ENCODE assay signal across 10 mouse cellular contexts in the genomic region with DNA sequence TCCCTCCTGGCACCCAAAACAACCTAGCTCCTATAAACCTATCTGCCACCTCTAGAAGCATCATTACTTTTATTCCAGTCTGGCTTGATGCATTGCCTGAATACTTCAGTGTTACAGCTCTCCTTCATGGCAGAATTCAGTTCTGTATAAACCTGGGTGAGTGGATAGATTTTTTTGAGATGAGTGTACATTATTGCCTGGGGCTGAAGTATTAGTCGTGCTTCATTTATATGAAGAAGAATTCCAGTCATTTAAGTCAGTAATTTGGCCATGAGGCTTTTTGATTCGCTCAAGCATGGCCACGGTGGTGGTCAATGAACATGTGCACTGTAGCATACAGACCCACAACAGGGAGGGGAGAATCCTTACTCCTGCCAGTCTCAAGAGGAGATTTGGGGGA.
"Had no signal": no experiment of that assay in that cellular context is flagged by ENCODE, and none has a peak within 500 bp of the region (broad histone marks: within the 10 kb centered on the region; RNA-seq: fewer than 3 reads in every experiment).

No protein-coding gene starts in this region.

- H3K4me3 ChIP-seq: limb, embryonic 13.5 days; neural tube, embryonic 15.5 days; stomach, embryonic 15.5 days had no signal

- H3K9me3 ChIP-seq: limb, embryonic 13.5 days; neural tube, embryonic 15.5 days; stomach, embryonic 15.5 days had no signal

- H3K4me1 ChIP-seq: stomach, embryonic 15.5 days had no signal

- H3K4me2 ChIP-seq: limb, embryonic 13.5 days; neural tube, embryonic 15.5 days; stomach, embryonic 15.5 days had no signal

- H3K27ac ChIP-seq: limb, embryonic 13.5 days; liver, embryonic 14.5 days; neural tube, embryonic 15.5 days; stomach, embryonic 15.5 days had no signal

- H3K36me3 ChIP-seq: neural tube, embryonic 15.5 days; stomach, embryonic 15.5 days had no signal

- DNase-seq: kidney, postnatal 10 days; left cerebral cortex, postnatal 4 days; lung, adult 18-20 months; midbrain, embryonic 14.5 days; right cerebral cortex, postnatal 14 days; thymus, postnatal 36 days had no signal

- H3K9ac ChIP-seq: limb, embryonic 13.5 days; liver, embryonic 14.5 days; neural tube, embryonic 15.5 days; stomach, embryonic 15.5 days had no signal

- H3K27me3 ChIP-seq: limb, embryonic 13.5 days; neural tube, embryonic 15.5 days; stomach, embryonic 15.5 days had no signal
